Mouse (Mus musculus) liver, embryonic 15.5 days (tissue): ENCODE measurements at regions not wholly inside any gene's neighbourhood (a gene's known extent, or its start where the extent isn't known, plus 50 kb on each side); places are given as distances from the start of the nearest gene placed in this dataset.

Source experiments
- ATAC-seq: fragments of 200-750 bp; cut with Nextera tagmentation; 2 replicates; pipeline ENCODE4 v1.8.0; 2017; ENCODE audit warnings: moderate number of reproducible peaks, mild to moderate bottlenecking, moderate library complexity; ENCODE audit not compliant: insufficient read depth
- H3K27ac ChIP-seq: fragments of 300-500 bp; sonication (generic); replicated peaks from 2 replicates; pipeline ENCODE4 v1.5.1; 2015; ENCODE audit warnings: mild to moderate bottlenecking, inconsistent platforms
- H3K27me3 ChIP-seq: fragments of 300-500 bp; sonication (generic); 2 replicates; pipeline ENCODE4 v1.6.1; 2015; ENCODE audit warnings: mild to moderate bottlenecking, inconsistent platforms
- H3K36me3 ChIP-seq: fragments of 300-500 bp; sonication (generic); replicated peaks from 2 replicates; pipeline ENCODE4 v1.6.1; 2015; ENCODE audit warnings: moderate library complexity, mild to moderate bottlenecking, inconsistent platforms
- H3K4me1 ChIP-seq: fragments of 300-500 bp; sonication (generic); replicated peaks from 2 replicates; pipeline ENCODE4 v1.6.1; 2015; ENCODE audit warnings: inconsistent platforms
- H3K4me2 ChIP-seq: fragments of 300-500 bp; sonication (generic); 2 replicates; pipeline ENCODE4 v1.6.1; 2015; ENCODE audit warnings: moderate library complexity, mild to moderate bottlenecking, inconsistent platforms
- H3K4me3 ChIP-seq: fragments of 300-500 bp; sonication (generic); replicated peaks from 2 replicates; pipeline ENCODE4 v1.5.1; 2015; ENCODE audit warnings: mild to moderate bottlenecking, inconsistent platforms
- H3K9ac ChIP-seq: fragments of 300-500 bp; sonication (generic); 2 replicates; pipeline ENCODE4 v1.6.1; 2015; ENCODE audit warnings: moderate library complexity, mild to moderate bottlenecking, inconsistent platforms
- H3K9me3 ChIP-seq: fragments of 300-500 bp; sonication (generic); replicated peaks from 2 replicates; pipeline ENCODE4 v1.6.1; 2016; ENCODE audit warnings: inconsistent platforms
- WGBS: fragments of 180-500 bp; shearing (Covaris S2); methylation state at CpG from one replicate; pipeline ENCODE4 v1.1.7; 2015; ENCODE audit warnings: mixed read lengths; ENCODE audit not compliant: insufficient replicate concordance; 5-methylcytosine and 5-hydroxymethylcytosine counted together

GRCm38 (mm10) chr7:83031101-83031500, 164.0 kb downstream of the Mex3b start:
- ATAC-seq = no peak
- no peak overlapping the region for H3K4me3 ChIP-seq
- H3K4me2 ChIP-seq = no peak overlapping the region
- H3K9ac ChIP-seq = no peak overlapping the region
- H3K9me3 ChIP-seq = no peaks in the 10 kb centered on the region
- no peaks in the 10 kb centered on the region for H3K4me1 ChIP-seq
- H3K27me3 ChIP-seq = no peaks in the 10 kb centered on the region
- 5% methylated on average over 2 of the region's 2 CpGs for WGBS
- H3K36me3 ChIP-seq = no peaks in the 10 kb centered on the region
- no peak overlapping the region for H3K27ac ChIP-seq

DNA sequence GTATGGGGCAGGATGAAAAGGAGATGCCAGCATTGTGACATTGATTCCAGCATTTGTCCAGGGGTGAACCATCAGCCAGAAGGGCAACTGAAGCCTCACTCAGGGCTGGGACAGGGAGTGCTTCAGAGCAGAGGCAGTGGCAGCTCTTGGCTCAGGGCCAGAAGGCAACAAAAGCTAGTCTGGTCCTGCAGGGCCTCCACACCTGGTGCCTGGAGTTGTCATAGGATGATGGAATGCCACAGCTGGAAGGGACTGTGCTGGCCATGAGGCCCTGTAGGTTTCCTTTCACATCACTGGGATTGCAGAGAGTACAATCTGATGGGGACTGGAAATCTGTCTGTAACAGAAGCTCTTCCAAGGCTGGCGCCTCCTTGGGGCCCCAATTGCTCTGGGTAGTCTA, 164.9 kb downstream of the Mex3b start:
- Histone ChIP-seq H3K4me1 (no peaks in the 10 kb centered on the region), H3K36me3 (no peaks in the 10 kb centered on the region), H3K4me3 (no peak overlapping the region), H3K9ac (no peak overlapping the region), H3K27ac (no peak overlapping the region), H3K9me3 (no peaks in the 10 kb centered on the region), H3K27me3 (no peaks in the 10 kb centered on the region), H3K4me2 (no peak overlapping the region)
- ATAC-seq = no peak
- 62% methylated on average over 1 of the region's 1 CpGs for WGBS

GRCm38 (mm10) chr7:83032924-83033323, 165.8 kb downstream of the Mex3b start:
- Histone ChIP-seq H3K27me3 (no peaks in the 10 kb centered on the region), H3K27ac (no peak overlapping the region), H3K4me3 (no peak overlapping the region), H3K4me1 (no peaks in the 10 kb centered on the region), H3K36me3 (no peaks in the 10 kb centered on the region), H3K4me2 (no peak overlapping the region), H3K9ac (no peak overlapping the region), H3K9me3 (no peaks in the 10 kb centered on the region)
- 78% methylated on average over 2 of the region's 2 CpGs for whole genome bisulfite sequencing
- ATAC-seq = no peak

- no peak overlapping the region for H3K4me3 ChIP-seq
- no peaks in the 10 kb centered on the region for H3K27me3 ChIP-seq
Measured at GRCm38 (mm10) chr7:83035190-83035589, 168.1 kb downstream of the Mex3b start.

DNA sequence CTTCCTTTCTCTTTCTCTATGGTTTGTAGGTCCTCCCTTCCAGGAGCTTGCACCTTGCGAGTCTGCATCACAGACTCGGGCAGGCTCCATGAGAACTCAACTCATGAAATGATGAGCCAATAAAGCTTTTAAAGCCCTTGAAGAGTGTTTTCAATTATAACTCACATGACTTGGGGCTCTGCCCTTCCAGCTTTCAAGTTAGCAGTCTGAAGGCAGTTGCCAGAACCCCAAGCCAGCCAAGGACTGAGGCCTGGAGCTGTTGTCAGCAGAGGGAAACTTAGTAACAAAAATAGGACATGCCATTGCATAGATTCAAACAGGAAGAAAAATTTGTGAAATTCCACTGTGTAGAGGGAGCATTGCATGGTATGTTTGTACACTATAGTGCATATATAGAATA, 169.3 kb downstream of the Mex3b start:
- H3K36me3 ChIP-seq = no peaks in the 10 kb centered on the region
- WGBS = 48% methylated on average over 2 of the region's 2 CpGs
- H3K4me2 ChIP-seq = no peak overlapping the region
- no peaks in the 10 kb centered on the region for H3K9me3 ChIP-seq
- no peak overlapping the region for H3K4me3 ChIP-seq
- no peak overlapping the region for H3K9ac ChIP-seq
- no peak overlapping the region for H3K27ac ChIP-seq
- H3K4me1 ChIP-seq = no peaks in the 10 kb centered on the region
- ATAC-seq = no peak
- H3K27me3 ChIP-seq = no peaks in the 10 kb centered on the region

More at GRCm38 (mm10) chr7:83035190-83035589, 168.1 kb downstream of the Mex3b start:
- H3K36me3 ChIP-seq = no peaks in the 10 kb centered on the region
- no peak overlapping the region for H3K9ac ChIP-seq
- H3K27ac ChIP-seq = no peak overlapping the region
- no peaks in the 10 kb centered on the region for H3K9me3 ChIP-seq
- 40% methylated on average over 3 of the region's 3 CpGs for WGBS
- no peak for ATAC-seq
- no peak overlapping the region for H3K4me2 ChIP-seq
- H3K4me1 ChIP-seq = no peaks in the 10 kb centered on the region

- H3K4me2 ChIP-seq = no peak overlapping the region
- H3K27me3 ChIP-seq = no peaks in the 10 kb centered on the region
- H3K36me3 ChIP-seq = no peaks in the 10 kb centered on the region
- no peaks in the 10 kb centered on the region for H3K4me1 ChIP-seq
- WGBS = 24% methylated on average over 2 of the region's 2 CpGs
- H3K4me3 ChIP-seq = no peak overlapping the region
- H3K27ac ChIP-seq = no peak overlapping the region
- H3K9me3 ChIP-seq = no peaks in the 10 kb centered on the region
- no peak for ATAC-seq
- H3K9ac ChIP-seq = no peak overlapping the region
Measured at GRCm38 (mm10) chr7:83037100-83037499, 170.0 kb downstream of the Mex3b start.

- H3K4me1 ChIP-seq = no peaks in the 10 kb centered on the region
- ATAC-seq = no peak
- no peaks in the 10 kb centered on the region for H3K27me3 ChIP-seq
- H3K4me3 ChIP-seq = no peak overlapping the region
- no peak overlapping the region for H3K4me2 ChIP-seq
- no peaks in the 10 kb centered on the region for H3K36me3 ChIP-seq
- WGBS = 60% methylated on average over 2 of the region's 2 CpGs
- H3K9me3 ChIP-seq = no peaks in the 10 kb centered on the region
- no peak overlapping the region for H3K27ac ChIP-seq
- no peak overlapping the region for H3K9ac ChIP-seq
Measured at GRCm38 (mm10) chr7:83037714-83038113, 170.6 kb downstream of the Mex3b start.

- ATAC-seq = no peak
- H3K9ac ChIP-seq = no peak overlapping the region
- WGBS = 53% methylated on average over 3 of the region's 3 CpGs
- no peaks in the 10 kb centered on the region for H3K36me3 ChIP-seq
- H3K27me3 ChIP-seq = no peaks in the 10 kb centered on the region
- no peaks in the 10 kb centered on the region for H3K4me1 ChIP-seq
- no peaks in the 10 kb centered on the region for H3K9me3 ChIP-seq
- no peak overlapping the region for H3K27ac ChIP-seq
- H3K4me3 ChIP-seq = no peak overlapping the region
- no peak overlapping the region for H3K4me2 ChIP-seq
Measured at GRCm38 (mm10) chr7:83043746-83044145, 176.6 kb downstream of the Mex3b start.

DNA sequence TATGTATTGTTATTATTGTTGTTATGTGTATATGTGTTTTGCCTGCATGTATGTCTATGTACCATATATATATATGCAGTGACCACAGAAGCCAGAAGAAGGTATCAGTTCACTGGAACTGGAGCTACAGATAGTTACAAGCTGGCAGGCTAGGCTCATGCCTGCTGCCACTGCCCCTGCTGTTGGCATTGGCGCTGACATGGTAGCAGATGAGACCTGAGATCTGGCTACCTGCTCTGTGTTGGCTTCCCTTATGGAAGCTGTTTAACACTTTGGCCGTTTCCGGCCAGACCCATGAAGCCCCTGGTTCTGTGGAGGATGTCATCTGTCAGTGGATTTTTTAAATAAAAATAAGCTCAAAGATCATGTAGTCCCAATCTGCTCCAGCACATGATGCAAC, 178.1 kb downstream of the Mex3b start:
- Histone ChIP-seq H3K27me3 (no peaks in the 10 kb centered on the region), H3K4me3 (no peak overlapping the region), H3K36me3 (no peaks in the 10 kb centered on the region), H3K4me2 (no peak overlapping the region), H3K27ac (no peak overlapping the region), H3K4me1 (no peaks in the 10 kb centered on the region), H3K9me3 (no peaks in the 10 kb centered on the region), H3K9ac (no peak overlapping the region)
- WGBS = 65% methylated on average over 3 of the region's 3 CpGs
- no peak for ATAC-seq

DNA sequence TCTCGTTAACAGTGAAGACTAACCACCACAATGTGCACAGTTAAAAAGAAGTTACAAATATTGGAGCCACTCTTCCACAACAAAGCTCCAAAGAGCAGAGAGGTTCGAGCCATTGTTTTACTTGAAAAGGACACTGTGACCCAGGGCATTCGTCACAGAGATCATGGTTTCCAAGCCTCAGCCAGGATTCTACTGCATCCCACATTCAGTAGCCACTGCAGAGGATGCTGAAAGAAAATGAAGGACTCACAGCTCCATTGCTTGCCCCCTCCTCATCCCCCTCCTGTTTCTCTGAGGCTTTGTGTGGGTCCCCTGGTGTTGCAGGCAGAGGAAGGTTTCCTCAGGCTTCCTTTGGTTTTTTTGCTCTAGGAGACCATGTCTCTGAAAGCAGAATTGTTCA, 182.9 kb downstream of the Mex3b start:
- H3K36me3 ChIP-seq = no peaks in the 10 kb centered on the region
- no peak overlapping the region for H3K27ac ChIP-seq
- H3K4me2 ChIP-seq = no peak overlapping the region
- no peaks in the 10 kb centered on the region for H3K9me3 ChIP-seq
- H3K4me3 ChIP-seq = no peak overlapping the region
- no peaks in the 10 kb centered on the region for H3K27me3 ChIP-seq
- 40% methylated on average over 3 of the region's 3 CpGs for WGBS
- no peak overlapping the region for H3K9ac ChIP-seq
- ATAC-seq = no peak
- no peaks in the 10 kb centered on the region for H3K4me1 ChIP-seq

- WGBS = 75% methylated on average over 6 of the region's 6 CpGs
- no peak overlapping the region for H3K9ac ChIP-seq
- no peak overlapping the region for H3K4me3 ChIP-seq
- no peaks in the 10 kb centered on the region for H3K36me3 ChIP-seq
- H3K4me1 ChIP-seq = no peaks in the 10 kb centered on the region
- H3K27me3 ChIP-seq = no peaks in the 10 kb centered on the region
- no peak overlapping the region for H3K27ac ChIP-seq
- H3K9me3 ChIP-seq = no peaks in the 10 kb centered on the region
- no peak overlapping the region for H3K4me2 ChIP-seq
- no peak for ATAC-seq
Measured at GRCm38 (mm10) chr7:83050833-83051497, 183.8 kb downstream of the Mex3b start.
